Mouse (Mus musculus): ENCODE data around the gene Tsga10.

Tsga10 gene

GRCm38 (mm10) chr1:37866286-37866685, at the start of gene Tsga10:
Gene Tsga10 (minus strand): TSS chr1:37866429.
- DNase-seq (ENCODE audit: low spot score in 2 of 2): no peak

- DNase-seq (ENCODE audit: low spot score in 2 of 2): no peak
These were observed 46.5 kb upstream of the Tsga10 start for GRCm38 (mm10) chr1:37912751-37913150.

- DNase-seq (ENCODE audit: low spot score in 2 of 2): peak in 1 of 2 experiments; percentile 58
These were observed 36.9 kb upstream of the Tsga10 start for GRCm38 (mm10) chr1:37903178-37903577.

- DNase-seq (ENCODE audit: low spot score in 2 of 2): no peak
These were observed 34.1 kb upstream of the Tsga10 start for GRCm38 (mm10) chr1:37900288-37900687.

GRCm38 (mm10) chr1:37899816-37900215, 33.6 kb upstream of the Tsga10 start:
- no peak for DNase-seq (ENCODE audit: low spot score in 2 of 2)

- DNase-seq (ENCODE audit: low spot score in 2 of 2): no peak
These were observed 28.4 kb upstream of the Tsga10 start for GRCm38 (mm10) chr1:37894606-37895005.

GRCm38 (mm10) chr1:37891400-37891799, 25.2 kb upstream of the Tsga10 start:
- DNase-seq (ENCODE audit: low spot score in 2 of 2): no peak

GRCm38 (mm10) chr1:37890025-37890652, 23.9 kb upstream of the Tsga10 start, which contains the start of the genes Mitd1 and Mrpl30:
Gene Mitd1 (minus strand): TSS chr1:37890411.
Gene Mrpl30 (plus strand): TSS chr1:37890477.
- DNase-seq (ENCODE audit: low spot score in 2 of 2): peak; percentile 94

GRCm38 (mm10) chr1:37889206-37889605, 23.0 kb upstream of the Tsga10 start:
- no peak for DNase-seq (ENCODE audit: low spot score in 2 of 2)

- DNase-seq (ENCODE audit: low spot score in 2 of 2): no peak
These were observed 18.2 kb upstream of the Tsga10 start for GRCm38 (mm10) chr1:37884451-37884850.

GRCm38 (mm10) chr1:37883411-37883810, 17.2 kb upstream of the Tsga10 start:
- no peak for DNase-seq (ENCODE audit: low spot score in 2 of 2)

GRCm38 (mm10) chr1:37877736-37878460, 11.7 kb upstream of the Tsga10 start:
- DNase-seq (ENCODE audit: low spot score in 2 of 2): no peak

- DNase-seq (ENCODE audit: low spot score in 2 of 2): no peak
These were observed 6.9 kb upstream of the Tsga10 start for GRCm38 (mm10) chr1:37873157-37873556.

- peak; percentile 89 to 93 for DNase-seq (ENCODE audit: low spot score in 2 of 2)
These were observed 6.2 kb upstream of the Tsga10 start for GRCm38 (mm10) chr1:37872131-37873067.

GRCm38 (mm10) chr1:37871704-37872103, 5.5 kb upstream of the Tsga10 start, which contains the start of gene Lipt1:
Gene Lipt1 (plus strand): TSS chr1:37871738.
- DNase-seq (ENCODE audit: low spot score in 2 of 2): peak in 1 of 2 experiments; percentile 62

- DNase-seq (ENCODE audit: low spot score in 2 of 2): no peak
These were observed 3.1 kb upstream of the Tsga10 start for GRCm38 (mm10) chr1:37869362-37869761.

GRCm38 (mm10) chr1:37868640-37869039, 2.4 kb upstream of the Tsga10 start:
- DNase-seq (ENCODE audit: low spot score in 2 of 2): no peak

- DNase-seq (ENCODE audit: low spot score in 2 of 2): no peak
These were observed 1.6 kb upstream of the Tsga10 start for GRCm38 (mm10) chr1:37867684-37868322.

- DNase-seq (ENCODE audit: low spot score in 2 of 2): peak in 1 of 2 experiments; percentile 58
These were observed 827 bp upstream of the Tsga10 start for GRCm38 (mm10) chr1:37867056-37867455.

- no peak for DNase-seq (ENCODE audit: low spot score in 2 of 2)
These were observed 621 bp downstream of the Tsga10 start for GRCm38 (mm10) chr1:37865401-37866215.
